Mouse (Mus musculus) small intestine, adult 2 months (tissue): ENCODE results near the gene Zfp575. TPM values are rescaled to one million over a fixed set of nuclear protein-coding genes. Genes with fewer than 3 reads are reported as not detected.

Experiments used
- H3K27ac ChIP-seq: fragments of 200-500 bp; 2 replicates; pipeline ENCODE4 v1.5.1; 2012; ENCODE audit warnings: low read depth, low read length, control low read depth, inconsistent platforms; ENCODE audit not compliant: insufficient read depth
- H3K27me3 ChIP-seq: fragments of 200-500 bp; 2 replicates; pipeline ENCODE4 v1.6.1; 2012; ENCODE audit warnings: mild to moderate bottlenecking, moderate library complexity, low read length, inconsistent platforms; ENCODE audit not compliant: control insufficient read depth, insufficient read depth
- H3K36me3 ChIP-seq: fragments of 200-500 bp; 2 replicates; pipeline ENCODE4 v1.6.1; 2012; ENCODE audit warnings: mild to moderate bottlenecking, low read length, control low read depth, inconsistent platforms; ENCODE audit not compliant: control insufficient read depth, insufficient read depth
- H3K4me1 ChIP-seq: fragments of 200-500 bp; 2 replicates; pipeline ENCODE4 v1.6.1; 2012; ENCODE audit warnings: low read length, inconsistent platforms, mixed read lengths; ENCODE audit not compliant: control insufficient read depth, insufficient read depth, insufficient read length
- H3K4me3 ChIP-seq: fragments of 200-500 bp; 2 replicates; pipeline ENCODE4 v1.5.1; 2012; ENCODE audit warnings: low read depth, mild to moderate bottlenecking, control low read depth, inconsistent platforms, low read length, moderate library complexity
- CTCF ChIP-seq: fragments of 200-500 bp; IDR thresholded peaks from 2 replicates; pipeline ENCODE4 v1.5.1; 2012; ENCODE audit warnings: low read depth, mild to moderate bottlenecking, control low read depth, inconsistent platforms, low read length, moderate library complexity, mixed read lengths; ENCODE audit not compliant: insufficient replicate concordance, insufficient read length; ENCODE audit errors: extremely low read depth
- POLR2A ChIP-seq: fragments of 200-500 bp; IDR thresholded peaks from 2 replicates; pipeline ENCODE4 v1.6.1; 2012; ENCODE audit warnings: low read depth, mild to moderate bottlenecking, control low read depth, inconsistent platforms, low read length, moderate library complexity
- WGBS: fragments of 180-500 bp; shearing (Covaris S2); methylation state at CpG from one replicate; pipeline ENCODE4 v1.1.7; 2018; 5-methylcytosine and 5-hydroxymethylcytosine counted together
- polyA plus RNA-seq: library from polyadenylated mRNA; depleted of rRNA; stranded (reverse); fragments of >200 nt; gene quantifications from 2 replicates; pipeline ENCODE4 v1.2.3, GENCODE M21; 2012

Gene Zfp575
- polyA plus RNA-seq, 1 experiment: 0.62 TPM

GRCm38 (mm10) chr7:24546068-24546614, 41.3 kb downstream of the Zfp575 start, which contains the start of the genes Pinlyp and Xrcc1:
Pinlyp (minus strand) TSS chr7:24546118.
Xrcc1 (plus strand) TSS chr7:24546289.
- H3K27me3 ChIP-seq: no peaks in the 10 kb centered on the region
- H3K36me3 ChIP-seq: no peaks in the 10 kb centered on the region
- peaks cover 3% of the 10 kb centered on the region for H3K4me1 ChIP-seq
- peak within 1 kb of the TSS; percentile 85 for H3K4me3 ChIP-seq
- WGBS: 30% methylated on average over 13 of the region's 13 CpGs
- H3K27ac ChIP-seq: peak within 1 kb of the TSS; percentile 64
- TF ChIP-seq CTCF (no peak), POLR2A (no peak)

DNA sequence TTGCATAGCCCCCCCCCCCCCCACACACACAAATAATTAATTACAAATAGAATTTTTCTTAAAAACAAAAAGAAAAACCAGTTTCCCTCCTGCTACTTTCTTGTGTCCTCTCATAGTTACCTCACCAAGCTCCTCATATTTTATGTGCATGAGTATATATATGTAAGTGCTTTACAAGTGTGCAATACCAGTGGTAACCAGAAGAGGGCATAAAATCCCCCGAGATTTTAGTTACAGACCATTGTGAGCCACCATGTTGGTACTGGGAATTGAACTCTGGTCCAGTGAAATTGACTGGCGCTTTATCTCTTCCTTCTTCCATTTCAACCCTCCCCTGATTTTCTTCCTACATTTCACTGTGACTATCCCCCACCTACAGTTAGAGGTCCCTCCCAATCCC, 42.9 kb downstream of the Zfp575 start:
- H3K4me3 ChIP-seq: no peak overlapping the region
- no peaks in the 10 kb centered on the region for H3K27me3 ChIP-seq
- H3K36me3 ChIP-seq: no peaks in the 10 kb centered on the region
- no peak for TF ChIP-seq POLR2A
- no peak for TF ChIP-seq CTCF
- peaks cover 3% of the 10 kb centered on the region for H3K4me1 ChIP-seq
- WGBS: 80% methylated on average over 2 of the region's 2 CpGs
- H3K27ac ChIP-seq: no peak overlapping the region

- 64% methylated on average over 4 of the region's 4 CpGs for WGBS
- Histone ChIP-seq H3K4me1 (no peaks in the 10 kb centered on the region), H3K4me3 (no peak overlapping the region), H3K27me3 (no peaks in the 10 kb centered on the region), H3K27ac (no peak overlapping the region), H3K36me3 (peaks cover 2% of the 10 kb centered on the region; the same call in 1 of the 2 replicates)
- TF ChIP-seq POLR2A: no peak
- no peak for TF ChIP-seq CTCF
Measured at GRCm38 (mm10) chr7:24539686-24540085, 47.8 kb downstream of the Zfp575 start.

DNA sequence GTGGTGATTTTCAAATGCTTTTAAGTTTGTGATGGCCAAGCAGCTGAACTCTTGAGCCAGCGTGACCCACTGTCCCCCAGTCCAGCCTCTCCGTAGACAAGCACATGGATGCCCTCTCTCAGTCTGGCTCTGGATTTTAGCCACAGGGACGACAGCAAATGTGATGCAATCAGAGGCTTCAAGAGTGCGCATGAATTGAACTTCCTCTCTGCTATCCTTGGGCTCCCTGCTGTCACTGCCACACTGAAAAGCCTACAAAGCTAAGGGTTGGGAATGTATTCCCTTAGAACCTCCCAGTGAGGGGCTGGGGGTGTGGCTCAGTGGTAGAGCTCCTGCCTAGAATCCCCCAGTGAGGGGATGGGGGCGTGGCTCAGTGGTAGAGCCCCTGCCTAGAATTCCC, 48.7 kb downstream of the Zfp575 start:
- H3K27ac ChIP-seq: no peak overlapping the region
- no peaks in the 10 kb centered on the region for H3K27me3 ChIP-seq
- peaks cover 9% of the 10 kb centered on the region for H3K36me3 ChIP-seq
- no peak overlapping the region for H3K4me3 ChIP-seq
- TF ChIP-seq CTCF: no peak
- TF ChIP-seq POLR2A: no peak
- whole genome bisulfite sequencing: 78% methylated on average over 5 of the region's 5 CpGs
- H3K4me1 ChIP-seq: no peaks in the 10 kb centered on the region; the same call in 1 of the 2 replicates

- WGBS: 26% methylated on average over 5 of the region's 5 CpGs
Measured at GRCm38 (mm10) chr7:24538154-24538553, 49.3 kb downstream of the Zfp575 start.

GRCm38 (mm10) chr7:24537591-24537990, 49.9 kb downstream of the Zfp575 start:
- H3K27me3 ChIP-seq: no peaks in the 10 kb centered on the region
- WGBS: 65% methylated on average over 5 of the region's 5 CpGs
- H3K4me1 ChIP-seq: no peaks in the 10 kb centered on the region; the same call in 1 of the 2 replicates
- peaks cover 18% of the 10 kb centered on the region for H3K36me3 ChIP-seq
- no peak overlapping the region for H3K4me3 ChIP-seq
- no peak for TF ChIP-seq POLR2A
- no peak for TF ChIP-seq CTCF
- H3K27ac ChIP-seq: no peak overlapping the region

More at GRCm38 (mm10) chr7:24538154-24538553, 49.3 kb downstream of the Zfp575 start:
- no peaks in the 10 kb centered on the region; the same call in 1 of the 2 replicates for H3K4me1 ChIP-seq
- H3K36me3 ChIP-seq: peaks cover 15% of the 10 kb centered on the region
- no peak overlapping the region for H3K27ac ChIP-seq
- no peak for TF ChIP-seq CTCF
- no peak for TF ChIP-seq POLR2A
- H3K27me3 ChIP-seq: no peaks in the 10 kb centered on the region
- H3K4me3 ChIP-seq: no peak overlapping the region

GRCm38 (mm10) chr7:24537081-24537480, 50.4 kb downstream of the Zfp575 start:
- no peaks in the 10 kb centered on the region; the same call in 1 of the 2 replicates for H3K4me1 ChIP-seq
- H3K36me3 ChIP-seq: peaks cover 21% of the 10 kb centered on the region
- TF ChIP-seq CTCF: no peak
- no peak for TF ChIP-seq POLR2A
- H3K4me3 ChIP-seq: no peak overlapping the region
- no peaks in the 10 kb centered on the region for H3K27me3 ChIP-seq
- whole genome bisulfite sequencing: 73% methylated on average over 4 of the region's 4 CpGs
- H3K27ac ChIP-seq: no peak overlapping the region
